Mouse (Mus musculus): Measurements from ENCODE around the gene Ctss. TPM values are rescaled to one million over a fixed set of nuclear protein-coding genes. Genes with fewer than 3 reads are reported as not detected.

Gene Ctss
- under 1 TPM in 1 of 2 experiments, not detected in 1; 0.07 TPM for polyA plus RNA-seq (2012; fragmentation: generic; extraction: Trizol)

DNA sequence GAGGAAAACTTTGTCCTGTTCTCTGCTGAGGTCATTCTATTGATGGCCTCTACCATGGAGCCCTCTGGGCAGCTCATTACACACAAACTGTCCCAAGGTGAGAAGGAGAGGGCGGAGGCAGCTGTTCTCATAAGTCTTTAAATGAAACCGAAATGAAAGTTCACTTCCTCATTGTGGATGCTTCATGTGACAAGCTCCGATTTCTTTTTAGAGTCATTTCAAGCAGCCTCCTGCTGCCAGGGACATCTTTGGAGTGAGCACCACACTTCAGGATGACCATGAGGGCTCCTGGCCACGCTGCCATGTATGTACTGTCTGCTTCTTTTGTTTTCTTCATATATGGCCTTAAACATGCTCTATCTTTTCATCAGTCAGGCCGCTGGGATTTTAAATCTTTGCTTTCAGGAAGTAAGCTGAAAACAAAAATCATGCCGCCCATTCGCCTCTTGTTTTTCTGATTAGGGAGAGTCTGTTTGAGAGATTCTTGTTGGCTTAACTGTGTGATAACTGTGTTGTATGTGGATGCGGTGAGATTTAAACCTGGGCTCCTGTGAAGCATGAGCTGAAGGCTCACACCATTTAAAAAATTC lies at the start of gene Ctss:
Ctss (plus strand) TSS at position 165 of the 590 bp plus-strand sequence.

GRCm38 (mm10) chr3:95499024-95499423 lies 27.6 kb upstream of the Ctss start, which contains the start of gene Ctsk:
Gene Ctsk (plus strand): TSS chr3:95499256.

GRCm38 (mm10) chr3:95559437-95559836 lies 32.9 kb downstream of the Ctss start, which contains the start of gene Hormad1:
Gene Hormad1 (plus strand): TSS chr3:95559677.

DNA sequence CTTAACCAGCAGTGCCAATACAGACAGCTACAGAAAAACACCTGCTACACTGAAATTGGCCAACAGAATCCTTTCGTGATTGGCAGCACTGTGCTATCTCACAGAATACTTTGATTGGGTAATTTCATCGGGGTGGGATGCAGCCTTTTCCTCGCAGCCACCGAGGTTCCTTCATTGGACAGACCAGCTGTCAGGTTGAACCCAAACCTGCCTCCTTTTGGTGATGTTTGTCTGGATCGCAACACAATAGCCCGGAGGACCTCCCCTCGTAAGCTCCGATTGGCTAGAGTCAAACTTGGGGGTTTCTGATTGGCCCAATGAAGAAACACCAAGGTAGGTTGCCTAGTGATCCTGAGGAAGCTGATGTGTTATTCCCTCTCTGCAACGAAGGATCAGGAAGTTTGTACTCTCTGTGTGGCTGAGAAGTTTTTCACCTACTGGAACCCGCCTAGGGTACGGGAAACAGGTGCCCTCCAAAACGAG lies 62.1 kb downstream of the Ctss start, which contains the start of gene Golph3l:
Golph3l (plus strand) TSS at position 331 of the 483 bp plus-strand sequence.

Other genes with a start within 250 kb of the Ctss start
- gene Mindy1, start 245.4 kb upstream of the Ctss start, polyA plus RNA-seq (2012; fragmentation: generic; extraction: Trizol): 10 to 100 TPM; 20.9 to 35.4 TPM
- 10 to 100 TPM in 1 of 2 experiments, 1 to 10 TPM in 1; 4.4 to 13.2 TPM for gene Prune1, start 244.7 kb upstream of the Ctss start, polyA plus RNA-seq (2012; fragmentation: generic; extraction: Trizol)
- 1 to 10 TPM; 1.6 to 2.8 TPM for gene Anxa9, start 219.6 kb upstream of the Ctss start, polyA plus RNA-seq (2012; fragmentation: generic; extraction: Trizol)
- gene Cers2, start 212.0 kb upstream of the Ctss start, polyA plus RNA-seq (2012; fragmentation: generic; extraction: Trizol): 100 to 1,000 TPM in 1 of 2 experiments, 10 to 100 TPM in 1; 63.2 to 101 TPM
- 10 to 100 TPM in 1 of 2 experiments, 1 to 10 TPM in 1; 1.9 to 12.4 TPM for gene Setdb1, start 169.6 kb upstream of the Ctss start, polyA plus RNA-seq (2012; fragmentation: generic; extraction: Trizol)
- not detected for gene 4930558C23Rik, start 123.9 kb upstream of the Ctss start, polyA plus RNA-seq (2012; fragmentation: generic; extraction: Trizol)
- 10 to 100 TPM in 1 of 2 experiments, 1 to 10 TPM in 1; 2.0 to 20.3 TPM for gene Arnt, start 92.4 kb upstream of the Ctss start, polyA plus RNA-seq (2012; fragmentation: generic; extraction: Trizol)
- gene Ctsk, start 27.5 kb upstream of the Ctss start, polyA plus RNA-seq (2012; fragmentation: generic; extraction: Trizol): under 1 TPM in 1 of 2 experiments, not detected in 1; 0.25 TPM
- not detected for gene Hormad1, start 32.9 kb downstream of the Ctss start, polyA plus RNA-seq (2012; fragmentation: generic; extraction: Trizol)
- gene Golph3l, start 62.1 kb downstream of the Ctss start, polyA plus RNA-seq (2012; fragmentation: generic; extraction: Trizol): 1 to 10 TPM in 1 of 2 experiments, under 1 TPM in 1; 0.56 to 7.2 TPM
- 10 to 100 TPM; 12.9 to 47.0 TPM for gene Ensa, start 98.2 kb downstream of the Ctss start, polyA plus RNA-seq (2012; fragmentation: generic; extraction: Trizol)
- 10 to 100 TPM; 11.1 to 38.8 TPM for gene Mcl1, start 132.0 kb downstream of the Ctss start, polyA plus RNA-seq (2012; fragmentation: generic; extraction: Trizol)
- 10 to 100 TPM in 1 of 2 experiments, 1 to 10 TPM in 1; 8.2 to 43.1 TPM for gene Adamtsl4, start 161.1 kb downstream of the Ctss start, polyA plus RNA-seq (2012; fragmentation: generic; extraction: Trizol)
- gene Ecm1, start 212.8 kb downstream of the Ctss start, polyA plus RNA-seq (2012; fragmentation: generic; extraction: Trizol): 100 to 1,000 TPM; 311 to 601 TPM
- gene Tars2, start 233.4 kb downstream of the Ctss start, polyA plus RNA-seq (2012; fragmentation: generic; extraction: Trizol): 10 to 100 TPM; 20.0 to 36.8 TPM

Data from C3H10T1/2 (cell line).